19 mouse cellular contexts compared by ENCODE assay signal in genomic region chr1:188595251-188595650, GRCm38 (mm10).
DNase-seq lines count a peak whose midpoint lies in the region; ATAC-seq lines count a peak whose summit lies in the region.
"Had no signal": no experiment of that assay in that cellular context is flagged by ENCODE, and none has a peak within 500 bp of the region (broad histone marks: within the 10 kb centered on the region; RNA-seq: fewer than 3 reads in every experiment).

No protein-coding gene starts in this region.

- ATAC-seq in megakaryocyte-erythroid progenitor cell, adult 5-6 weeks (replicated peaks; ENCODE audit: low FRiP score, low TSS enrichment, poor library complexity, severe bottlenecking): no peak
- ATAC-seq: CD4-positive, CD25-positive, alpha-beta regulatory T cell, adult 4 months; forebrain, embryonic 15.5 days; hindbrain, embryonic 16.5 days; inflammation-experienced regulatory T-cells, adult 6 months; intestine, postnatal 0 days had no signal

- DNase-seq in embryo, embryonic 10 days (ENCODE audit: low spot score): peak; percentile 12
- DNase-seq in embryo, embryonic 9.5 days (ENCODE audit: extremely low spot score): no peak
- DNase-seq in retina, adult 2 months (ENCODE audit: low read depth, low spot score): peak; percentile 77
- DNase-seq in retina, embryonic 14.5 days (ENCODE audit: low spot score): no peak
- peak; percentile 29 for DNase-seq in mesoderm, embryonic 11.5 days (ENCODE audit: low read depth, low spot score)
- no peak for DNase-seq in ovary, postnatal 10 days (ENCODE audit: low spot score)
- DNase-seq: adrenal gland, adult 8-10 months; adrenal gland, postnatal 36 days; B cell, adult 2 months; cerebellum, adult 8-10 months; cerebellum, postnatal 14 days; gastrocnemius, postnatal 14 days; heart, postnatal 4 days had no signal

Comparison
In these comparisons a context has a peak if more than half of its experiments do, and no peak if none do; other contexts are left out.
1. DNase-seq: peak in embryo, embryonic 10 days (single experiment), retina, adult 2 months (single experiment) and mesoderm, embryonic 11.5 days (single experiment); none in embryo, embryonic 9.5 days (single experiment), retina, embryonic 14.5 days (single experiment) and ovary, postnatal 10 days (single experiment).